Comparison of ENCODE assay signal across 8 mouse cellular contexts in genomic region chr3:137752447-137753256, GRCm38 (mm10).
A peak's percentile ranks its signal among the peaks of the same experiment; 100 is the strongest.
DNase-seq lines count a peak whose midpoint lies in the region; ATAC-seq lines count a peak whose summit lies in the region.

No protein-coding gene starts in this region.

- H3K27ac ChIP-seq in forebrain, embryonic 13.5 days, result peak overlapping the region; percentile 53; the same call in 1 of the 2 replicates
- no peak overlapping the region for H3K27ac ChIP-seq in liver, embryonic 15.5 days (replicated peaks)
- H3K27ac ChIP-seq in neural tube, embryonic 14.5 days (ENCODE audit: low read depth, low read length), result peak overlapping the region; percentile 55

- intact Hi-C loops in heart, postnatal 10 days (cut with DNase I), result loop anchor here (2.0 to 10.0 kb wide), 4 partner anchors 334 to 1866 kb away; no protein-coding TSS in a partner anchor

- no peaks in the 10 kb centered on the region for H3K27me3 ChIP-seq in forebrain, embryonic 13.5 days
- H3K27me3 ChIP-seq in liver, embryonic 15.5 days, result no peaks in the 10 kb centered on the region
- no peaks in the 10 kb centered on the region for H3K27me3 ChIP-seq in neural tube, embryonic 14.5 days (ENCODE audit: control insufficient read depth, insufficient read depth, low read length)

- H3K36me3 ChIP-seq in forebrain, embryonic 13.5 days (ENCODE audit: poor library complexity, severe bottlenecking), result no peaks in the 10 kb centered on the region
- H3K36me3 ChIP-seq in liver, embryonic 15.5 days (replicated peaks), result no peaks in the 10 kb centered on the region
- no peaks in the 10 kb centered on the region for H3K36me3 ChIP-seq in neural tube, embryonic 14.5 days (ENCODE audit: control insufficient read depth, insufficient read depth, low read length)

- H3K4me1 ChIP-seq in forebrain, embryonic 13.5 days, result peaks cover 6% of the 10 kb centered on the region; the same call in 1 of the 2 replicates
- H3K4me1 ChIP-seq in liver, embryonic 15.5 days (replicated peaks), result peaks cover 2% of the 10 kb centered on the region; the same call in 1 of the 2 replicates
- H3K4me1 ChIP-seq in neural tube, embryonic 14.5 days (ENCODE audit: control insufficient read depth, insufficient read depth, low read length), result 0 out of 2 replicates have a peak, but pooled peaks cover 5% of the 10 kb centered on the region

- peak overlapping the region; percentile 62 for H3K4me2 ChIP-seq in forebrain, embryonic 13.5 days
- peak overlapping the region; percentile 27 for H3K4me2 ChIP-seq in liver, embryonic 15.5 days
- H3K4me2 ChIP-seq in neural tube, embryonic 14.5 days (ENCODE audit: low read depth, low read length), result peak overlapping the region; percentile 54

- DNase-seq in c-Kit-positive CD71-negative TER-119-negative erythroid progenitor cells, embryonic 14.5 days (ENCODE audit: low read depth), result peak; percentile 42
- DNase-seq in heart, postnatal 10 days, result peak; percentile 81 to 86
- DNase-seq in kidney, postnatal 4 days, result peak; percentile 93
- DNase-seq in testis, postnatal 10 days (ENCODE audit: low spot score), result peak; percentile 94

- H3K9me3 ChIP-seq in forebrain, embryonic 13.5 days (replicated peaks), result no peaks in the 10 kb centered on the region
- no peaks in the 10 kb centered on the region for H3K9me3 ChIP-seq in liver, embryonic 15.5 days (replicated peaks)
- no peaks in the 10 kb centered on the region for H3K9me3 ChIP-seq in neural tube, embryonic 14.5 days (ENCODE audit: control insufficient read depth, low read length)

- ATAC-seq in CD4-positive, CD25-positive, alpha-beta regulatory T cell, adult 4 months, result peak; percentile 75
- peak; percentile 97 for ATAC-seq in forebrain, embryonic 13.5 days
- no peak for ATAC-seq in liver, embryonic 15.5 days (ENCODE audit: insufficient read depth)
- peak; percentile 93 for ATAC-seq in neural tube, embryonic 14.5 days (ENCODE audit: low read depth)

- H3K4me3 ChIP-seq in forebrain, embryonic 13.5 days, result peak overlapping the region; percentile 33
- H3K4me3 ChIP-seq in liver, embryonic 15.5 days (replicated peaks), result no peak overlapping the region
- peak overlapping the region; percentile 27 for H3K4me3 ChIP-seq in neural tube, embryonic 14.5 days (ENCODE audit: low read depth, low read length)

- H3K9ac ChIP-seq in forebrain, embryonic 13.5 days, result peak overlapping the region; percentile 14
- H3K9ac ChIP-seq in liver, embryonic 15.5 days, result no peak overlapping the region
- H3K9ac ChIP-seq in neural tube, embryonic 14.5 days (replicated peaks; ENCODE audit: low read depth, low read length), result peak overlapping the region; percentile 41

- 10% methylated on average over 25 of the region's 25 CpGs for WGBS in forebrain, embryonic 13.5 days
- WGBS in liver, embryonic 15.5 days (ENCODE audit: insufficient replicate concordance), result 18% methylated on average over 25 of the region's 25 CpGs
- WGBS in neural tube, embryonic 14.5 days, result 19% methylated on average over 25 of the region's 25 CpGs

Comparison
In these comparisons a context has a peak if more than half of its experiments do, and no peak if none do; other contexts are left out.
1. DNase-seq: peak in every context shown above with its lines; median percentile 94 in testis, postnatal 10 days; 93 in kidney, postnatal 4 days; 84 in heart, postnatal 10 days; 42 in c-Kit-positive CD71-negative TER-119-negative erythroid progenitor cells, embryonic 14.5 days.